Mouse (Mus musculus): ENCODE data around the gene Cdc6. TPM values are rescaled to one million over a fixed set of nuclear protein-coding genes. Genes with fewer than 3 reads are reported as not detected.
"Not testable (repeated sequence)": the region's sequence is repeated elsewhere in the genome, so short reads cannot be mapped to it uniquely, and the experiment has no call there.

Cdc6 gene
- total RNA-seq, 2 experiments from 2014 or later, result 9.8 to 10.2 TPM

- DNase-seq, result peak; percentile 61
Observed at GRCm38 (mm10) chr11:98932293-98933091, 24.9 kb downstream of the Cdc6 start.

- peak; percentile 85 for DNase-seq
Observed at GRCm38 (mm10) chr11:98933151-98933550, 25.6 kb downstream of the Cdc6 start.

- not testable (repeated sequence) for DNase-seq
Observed at GRCm38 (mm10) chr11:98933847-98934246, 26.2 kb downstream of the Cdc6 start.

GRCm38 (mm10) chr11:98934367-98934766 lies 26.8 kb downstream of the Cdc6 start:
- DNase-seq, result no peak

- DNase-seq, result no peak
Observed at GRCm38 (mm10) chr11:98935123-98935522, 27.5 kb downstream of the Cdc6 start.

- peak; percentile 89 for DNase-seq
Observed at GRCm38 (mm10) chr11:98936170-98936569, 28.6 kb downstream of the Cdc6 start.

GRCm38 (mm10) chr11:98936606-98937409 lies 29.2 kb downstream of the Cdc6 start:
- DNase-seq, result no peak

- DNase-seq, result peak; percentile 92
Observed at GRCm38 (mm10) chr11:98937410-98937913, 29.9 kb downstream of the Cdc6 start.

- DNase-seq, result peak; percentile 73
Observed at GRCm38 (mm10) chr11:98937914-98938694, 30.5 kb downstream of the Cdc6 start.

GRCm38 (mm10) chr11:98938701-98939083 lies 31.1 kb downstream of the Cdc6 start:
- no peak for DNase-seq

GRCm38 (mm10) chr11:98939084-98939952 lies 31.7 kb downstream of the Cdc6 start:
- no peak for DNase-seq

GRCm38 (mm10) chr11:98939953-98940641 lies 32.5 kb downstream of the Cdc6 start:
- no peak for DNase-seq

GRCm38 (mm10) chr11:98940776-98941175 lies 33.2 kb downstream of the Cdc6 start:
- no peak for DNase-seq

- DNase-seq, result peak; percentile 87
Observed at GRCm38 (mm10) chr11:98941341-98941825, 33.8 kb downstream of the Cdc6 start.

- peak; percentile 90 for DNase-seq
Observed at GRCm38 (mm10) chr11:98941826-98942550, 34.4 kb downstream of the Cdc6 start.

GRCm38 (mm10) chr11:98942555-98942922 lies 34.9 kb downstream of the Cdc6 start:
- DNase-seq, result no peak

GRCm38 (mm10) chr11:98942923-98943641 lies 35.5 kb downstream of the Cdc6 start:
- DNase-seq, result peak; percentile 81

GRCm38 (mm10) chr11:98943741-98944461 lies 36.3 kb downstream of the Cdc6 start:
- DNase-seq, result peak; percentile 70

All from heart, postnatal 4 days (tissue).